Mouse (Mus musculus) erythroblast, embryonic 14.5 days (primary cell): Measurements from ENCODE around the gene Susd1.

Experiments
- GATA1 ChIP-seq: IDR thresholded peaks from 2 replicates; pipeline ENCODE4 v1.6.1; 2012; ENCODE audit warnings: low read length, inconsistent platforms, mixed read lengths
- TAL1 ChIP-seq: IDR thresholded peaks from 3 replicates; pipeline ENCODE4 v1.6.1; 2012; ENCODE audit warnings: low read length, inconsistent platforms, mixed read lengths

- TF ChIP-seq GATA1 (no peak), TAL1 (no peak)
Observed at GRCm38 (mm10) chr4:59374271-59374938, 64.0 kb downstream of the Susd1 start.
